Mouse (Mus musculus) ES-Bruce4 (cell line): Measurements from ENCODE around the gene Ropn1l.

Experiments
- CTCF ChIP-seq: IDR thresholded peaks from one replicate; pipeline ENCODE4 v1.8.1; 2011; ENCODE audit warnings: low read depth, low read length
- POLR2A ChIP-seq: IDR thresholded peaks from one replicate; pipeline ENCODE4 v1.8.1; 2011; ENCODE audit warnings: low read length; ENCODE audit not compliant: insufficient read depth

GRCm38 (mm10) chr15:31449772-31450171, 3.8 kb downstream of the Ropn1l start:
- no peak for TF ChIP-seq POLR2A
- TF ChIP-seq CTCF, result no peak
